Mouse (Mus musculus) liver, adult 2 months (tissue): ENCODE measurements around the gene Slc23a4.

ENCODE experiments used
- CTCF ChIP-seq: fragments of 200-500 bp; IDR thresholded peaks from 2 replicates; pipeline ENCODE4 v1.5.1; 2011; ENCODE audit warnings: low read depth, low read length, control low read depth
- POLR2A ChIP-seq: fragments of 200-500 bp; IDR thresholded peaks from 2 replicates; pipeline ENCODE4 v1.6.1; 2011; ENCODE audit warnings: low read length, control low read depth; ENCODE audit not compliant: insufficient read depth; ENCODE audit errors: extremely low read depth

GRCm38 (mm10) chr6:34907121-34907614 lies 81.0 kb downstream of the Slc23a4 start:
- TF ChIP-seq CTCF = no peak
- no peak for TF ChIP-seq POLR2A
